Mouse (Mus musculus) stomach, embryonic 14.5 days (tissue): Measurements from ENCODE around the gene A930017K11Rik. TPM values are rescaled to one million over a fixed set of nuclear protein-coding genes. Genes with fewer than 3 reads are reported as not detected.

Source experiments
- ATAC-seq: fragments of 200-750 bp; cut with Nextera tagmentation; 2 replicates; pipeline ENCODE4 v1.8.0; 2017; ENCODE audit warnings: low read depth, moderate TSS enrichment; ENCODE audit not compliant: insufficient number of reproducible peaks, insufficient read depth, low FRiP score
- H3K27ac ChIP-seq: fragments of 300-500 bp; sonication (generic); 2 replicates; pipeline ENCODE4 v1.5.1; 2014; ENCODE audit warnings: mild to moderate bottlenecking, low read length, moderate library complexity, mixed read lengths
- H3K27me3 ChIP-seq: fragments of 300-500 bp; sonication (generic); 2 replicates; pipeline ENCODE4 v1.6.1; 2014; ENCODE audit warnings: low read length, control low read depth, mixed read lengths; ENCODE audit not compliant: control insufficient read depth, insufficient read depth
- H3K36me3 ChIP-seq: fragments of 300-500 bp; sonication (generic); 2 replicates; pipeline ENCODE4 v1.6.1; 2014; ENCODE audit warnings: mild to moderate bottlenecking, control low read depth, low read length, moderate library complexity, mixed read lengths; ENCODE audit not compliant: control insufficient read depth, insufficient read depth
- H3K4me1 ChIP-seq: fragments of 300-500 bp; sonication (generic); 2 replicates; pipeline ENCODE4 v1.6.1; 2014; ENCODE audit warnings: low read length, control low read depth, mixed read lengths; ENCODE audit not compliant: control insufficient read depth, insufficient read depth
- H3K4me2 ChIP-seq: fragments of 300-500 bp; sonication (generic); replicated peaks from 2 replicates; pipeline ENCODE4 v1.6.1; 2014; ENCODE audit warnings: low read depth, low read length, control low read depth
- H3K4me3 ChIP-seq: fragments of 300-500 bp; sonication (generic); 2 replicates; pipeline ENCODE4 v1.5.1; 2014; ENCODE audit warnings: low read depth, low read length, control low read depth
- H3K9ac ChIP-seq: fragments of 300-500 bp; sonication (generic); replicated peaks from 2 replicates; pipeline ENCODE4 v1.6.1; 2014; ENCODE audit warnings: low read depth, mild to moderate bottlenecking, control low read depth, low read length, moderate library complexity, mixed read lengths
- H3K9me3 ChIP-seq: fragments of 300-500 bp; sonication (generic); 2 replicates; pipeline ENCODE4 v1.6.1; 2016; ENCODE audit warnings: low read depth, low read length, control low read depth; ENCODE audit not compliant: control insufficient read depth
- WGBS: fragments of 180-500 bp; shearing (Covaris S2); extraction: QIAGEN DNeasy Blood & Tissue Kit; methylation state at CpG from one replicate; pipeline ENCODE4 v1.1.7; 2014; 5-methylcytosine and 5-hydroxymethylcytosine counted together
- polyA plus RNA-seq: library from polyadenylated mRNA; unstranded; fragments of >200 nt; fragmentation: Nextera tagmentation; extraction: Ambion mirVana; gene quantifications from 2 replicates; pipeline ENCODE4 v1.2.1, GENCODE M21; 2014

Gene A930017K11Rik
- polyA plus RNA-seq, 1 experiment from 2014 or later, result 0.41 TPM

DNA sequence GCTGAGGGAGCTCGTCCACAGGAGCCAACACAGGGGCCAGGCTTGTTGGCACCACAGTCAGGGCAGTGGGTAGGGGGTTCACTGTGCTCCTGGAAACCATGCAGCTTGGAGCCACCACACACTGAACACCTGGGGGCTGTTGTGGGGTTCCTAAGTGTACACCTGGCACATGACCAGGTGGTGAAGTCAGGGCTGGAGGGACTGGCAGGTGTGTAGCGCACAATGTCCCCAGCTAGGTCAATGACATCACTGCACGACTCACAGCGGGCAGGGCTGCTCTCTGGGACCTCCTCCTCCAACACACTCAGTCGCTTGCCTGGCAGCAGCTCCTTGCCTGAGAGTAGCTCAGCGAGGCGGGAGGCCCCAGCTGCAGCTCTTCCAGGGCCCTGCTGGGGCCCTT, 11.9 kb upstream of the A930017K11Rik start:
- no peak overlapping the region for H3K27ac ChIP-seq
- 92% methylated on average over 7 of the region's 7 CpGs for WGBS
- H3K4me2 ChIP-seq, result no peak overlapping the region
- H3K9me3 ChIP-seq, result no peaks in the 10 kb centered on the region
- H3K4me1 ChIP-seq, result peaks cover 3% of the 10 kb centered on the region; the same call in 1 of the 2 replicates
- H3K9ac ChIP-seq, result no peak overlapping the region
- H3K27me3 ChIP-seq, result no peaks in the 10 kb centered on the region
- H3K36me3 ChIP-seq, result peaks cover 17% of the 10 kb centered on the region; the same call in 1 of the 2 replicates
- no peak overlapping the region for H3K4me3 ChIP-seq
- ATAC-seq, result no peak

DNA sequence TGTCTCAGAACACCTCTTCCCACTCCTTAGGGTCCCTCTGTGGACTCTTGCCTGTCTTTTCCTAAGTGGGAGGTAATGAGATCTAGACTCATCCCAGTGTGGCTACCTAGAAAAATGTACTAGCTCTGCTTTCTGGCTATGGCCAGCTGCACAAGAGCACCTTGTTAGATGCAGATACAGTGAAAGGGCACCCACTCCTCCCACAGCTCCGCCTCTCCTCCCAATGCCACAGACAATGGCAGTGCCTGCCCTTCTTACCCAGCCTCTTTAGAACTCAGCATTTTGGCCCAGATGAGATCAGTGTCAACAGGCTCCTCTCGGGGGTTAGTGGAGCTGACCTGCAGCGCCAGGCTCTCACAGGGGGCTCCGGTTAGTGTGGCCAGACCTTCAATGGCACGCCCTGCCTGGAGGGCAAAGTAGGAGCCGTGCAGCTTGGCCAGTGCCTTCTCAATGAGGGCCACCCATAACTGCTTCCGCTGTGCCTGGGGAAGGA, 10.1 kb upstream of the A930017K11Rik start:
- H3K4me2 ChIP-seq, result no peak overlapping the region
- H3K4me3 ChIP-seq, result no peak overlapping the region
- no peaks in the 10 kb centered on the region for H3K27me3 ChIP-seq
- ATAC-seq, result no peak
- H3K4me1 ChIP-seq, result no peaks in the 10 kb centered on the region
- H3K27ac ChIP-seq, result no peak overlapping the region
- 93% methylated on average over 7 of the region's 7 CpGs for WGBS
- no peaks in the 10 kb centered on the region for H3K9me3 ChIP-seq
- peaks cover 22% of the 10 kb centered on the region; the same call in 1 of the 2 replicates for H3K36me3 ChIP-seq
- no peak overlapping the region for H3K9ac ChIP-seq

DNA sequence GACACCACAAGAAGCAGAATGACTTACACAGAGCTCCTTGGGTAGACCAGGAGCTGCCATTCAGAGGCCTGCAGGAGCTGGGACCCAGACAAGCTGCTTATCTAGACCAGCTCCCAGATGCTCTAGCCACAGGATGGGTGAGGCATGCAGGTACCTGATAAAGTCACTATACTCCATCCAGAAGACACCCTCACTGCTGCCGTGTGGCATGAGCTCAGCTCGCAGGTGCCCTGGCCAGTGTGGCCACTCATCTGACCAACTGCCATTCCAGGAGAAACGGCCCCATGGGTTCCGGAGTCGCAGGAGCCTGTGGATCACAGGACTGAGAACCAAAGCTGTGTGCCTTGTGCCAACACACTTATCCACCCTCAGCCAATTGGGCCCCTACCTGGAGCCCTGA, 9.2 kb upstream of the A930017K11Rik start:
- no peaks in the 10 kb centered on the region for H3K9me3 ChIP-seq
- 94% methylated on average over 5 of the region's 5 CpGs for WGBS
- no peak overlapping the region for H3K4me3 ChIP-seq
- no peaks in the 10 kb centered on the region for H3K27me3 ChIP-seq
- no peak overlapping the region for H3K27ac ChIP-seq
- peak; percentile 68; the same call in 1 of the 2 replicates for ATAC-seq
- H3K4me2 ChIP-seq, result no peak overlapping the region
- H3K4me1 ChIP-seq, result no peaks in the 10 kb centered on the region
- H3K36me3 ChIP-seq, result peaks cover 22% of the 10 kb centered on the region; the same call in 1 of the 2 replicates
- no peak overlapping the region for H3K9ac ChIP-seq

DNA sequence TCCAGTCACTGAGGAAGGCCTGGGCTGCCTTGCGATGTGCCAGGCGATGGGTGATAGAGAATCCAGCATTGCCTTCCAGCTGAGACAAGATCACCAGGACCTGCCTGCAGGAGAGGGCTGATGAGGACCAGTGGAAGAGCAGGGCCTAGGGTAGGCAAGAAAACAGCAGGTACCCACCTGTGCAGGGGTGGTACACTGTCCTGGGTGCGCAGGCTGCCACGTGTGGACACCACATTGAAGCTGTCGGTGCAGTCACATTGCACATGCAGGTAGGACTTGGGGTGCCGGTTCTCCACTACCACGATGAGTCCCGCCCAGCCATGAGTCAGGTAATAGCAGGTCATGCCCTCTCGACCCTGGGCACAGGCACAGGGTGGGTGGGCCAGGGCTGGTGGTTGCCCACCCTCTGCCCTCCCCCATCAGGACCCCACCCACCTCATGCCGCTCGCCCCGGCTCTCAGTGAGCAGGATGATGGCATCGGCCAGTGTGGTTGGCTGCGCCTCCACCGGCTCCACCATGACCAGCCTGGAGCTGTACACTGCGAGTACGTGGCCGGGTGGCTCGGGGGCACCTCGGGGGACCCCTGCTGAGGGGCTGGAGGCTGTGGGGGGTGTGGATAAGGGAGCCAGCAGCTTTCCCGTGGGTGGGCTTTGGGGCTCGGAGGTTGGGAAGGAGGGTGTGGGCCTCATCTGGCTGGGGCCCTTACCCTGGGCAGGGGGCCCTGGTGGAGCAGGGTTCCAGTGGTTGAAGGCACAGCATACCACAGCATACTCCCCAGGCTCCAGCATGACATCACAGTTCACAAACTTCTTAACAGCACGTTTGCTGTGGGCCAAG, 7.5 kb upstream of the A930017K11Rik start:
- Histone ChIP-seq H3K4me3 (no peak overlapping the region), H3K36me3 (peaks cover 21% of the 10 kb centered on the region; the same call in 1 of the 2 replicates), H3K9ac (no peak overlapping the region), H3K27me3 (no peaks in the 10 kb centered on the region), H3K27ac (no peak overlapping the region), H3K9me3 (no peaks in the 10 kb centered on the region), H3K4me2 (no peak overlapping the region), H3K4me1 (no peaks in the 10 kb centered on the region)
- ATAC-seq, result no peak
- WGBS, result 86% methylated on average over 23 of the region's 23 CpGs

DNA sequence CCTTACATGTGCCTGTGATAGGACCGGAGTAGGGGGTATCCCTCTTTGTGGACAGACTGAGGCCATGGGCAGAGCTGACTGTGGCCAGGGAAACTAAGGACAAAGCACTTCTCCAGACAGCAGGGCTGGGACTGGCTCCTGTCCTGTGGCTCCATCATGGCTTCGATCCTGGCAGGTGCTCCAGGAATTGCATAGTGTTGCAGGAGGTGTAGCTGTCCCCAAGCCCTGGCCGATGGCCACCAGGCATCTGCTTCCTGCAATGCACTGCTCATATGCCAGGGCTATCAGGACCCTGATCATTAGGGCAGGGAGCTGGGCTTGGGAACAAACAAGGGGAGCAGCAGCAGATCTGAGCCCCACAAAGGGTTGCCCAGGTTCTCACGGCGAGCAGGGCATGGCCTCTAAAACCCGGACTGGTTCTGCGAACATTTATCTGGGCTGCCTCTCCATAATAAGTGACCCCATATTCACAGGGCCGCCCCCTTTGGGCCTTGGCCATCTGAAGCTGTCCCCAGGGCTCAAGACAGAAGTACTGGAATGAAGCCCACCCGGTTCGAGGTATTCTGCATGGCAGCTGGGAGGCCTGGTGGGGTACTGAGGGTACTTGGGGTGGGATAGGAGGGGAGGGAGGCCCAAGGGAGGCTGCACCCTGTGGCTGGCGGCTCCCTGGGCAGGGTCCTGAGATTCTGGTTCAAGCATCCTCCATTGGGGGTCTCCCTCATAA, 6.6 kb upstream of the A930017K11Rik start:
- WGBS, result 92% methylated on average over 11 of the region's 11 CpGs
- no peak overlapping the region for H3K9ac ChIP-seq
- no peak for ATAC-seq
- no peaks in the 10 kb centered on the region for H3K4me1 ChIP-seq
- no peaks in the 10 kb centered on the region for H3K27me3 ChIP-seq
- no peak overlapping the region for H3K4me2 ChIP-seq
- H3K9me3 ChIP-seq, result no peaks in the 10 kb centered on the region
- H3K27ac ChIP-seq, result no peak overlapping the region
- no peak overlapping the region for H3K4me3 ChIP-seq
- H3K36me3 ChIP-seq, result peaks cover 14% of the 10 kb centered on the region; the same call in 1 of the 2 replicates

DNA sequence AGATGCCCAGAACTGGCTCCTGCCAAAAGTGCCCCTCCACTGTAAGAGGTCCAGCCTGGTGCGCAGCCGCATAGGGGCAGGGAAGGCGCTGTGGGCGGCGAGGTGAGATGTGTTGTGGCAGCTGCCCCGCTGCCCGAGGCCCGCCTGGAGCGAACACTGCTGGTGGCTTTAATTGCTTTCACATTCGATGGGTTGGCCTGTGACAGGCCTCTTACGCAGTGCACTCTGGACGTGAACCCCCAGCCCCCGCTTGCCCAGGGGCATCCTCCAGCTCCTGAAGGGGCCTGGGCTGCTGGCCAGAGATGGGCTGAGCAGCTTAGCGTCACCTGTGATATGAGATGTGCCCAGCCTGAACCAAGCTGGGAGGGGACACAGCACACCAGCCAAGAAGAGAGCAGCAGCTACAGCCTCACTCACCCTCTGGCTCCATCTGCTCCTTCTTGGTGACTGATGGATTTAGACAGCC, 5.3 kb upstream of the A930017K11Rik start:
- 84% methylated on average over 14 of the region's 14 CpGs for WGBS
- Histone ChIP-seq H3K4me1 (no peaks in the 10 kb centered on the region), H3K4me3 (no peak overlapping the region), H3K27ac (no peak overlapping the region), H3K9me3 (no peaks in the 10 kb centered on the region), H3K4me2 (no peak overlapping the region), H3K9ac (no peak overlapping the region), H3K36me3 (peaks cover 14% of the 10 kb centered on the region; the same call in 1 of the 2 replicates), H3K27me3 (0 out of 2 replicates have a peak, but pooled peaks cover 8% of the 10 kb centered on the region)
- ATAC-seq, result no peak

DNA sequence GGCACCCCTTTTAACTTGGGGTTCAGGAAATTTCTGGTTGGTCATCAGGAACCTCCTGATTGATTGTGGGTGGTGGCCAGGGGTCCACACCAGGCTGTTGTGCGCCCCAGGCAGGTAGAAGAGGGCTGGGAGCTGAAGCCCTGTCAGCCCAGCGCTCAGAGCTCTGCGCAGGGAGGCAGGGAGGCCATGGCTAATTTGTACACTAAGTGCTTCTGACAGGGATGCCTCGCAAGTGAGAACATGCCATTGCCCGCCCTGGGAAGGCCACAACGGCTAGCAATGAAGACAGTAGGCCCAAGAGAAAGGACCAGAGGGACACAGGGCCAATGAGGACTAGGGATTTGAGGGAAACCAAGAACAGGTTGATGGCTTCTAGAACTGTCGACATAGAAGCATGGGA, 4.3 kb upstream of the A930017K11Rik start:
- no peak overlapping the region for H3K4me3 ChIP-seq
- 0 out of 2 replicates have a peak, but pooled peaks cover 2% of the 10 kb centered on the region for H3K4me1 ChIP-seq
- no peaks in the 10 kb centered on the region for H3K9me3 ChIP-seq
- no peak overlapping the region for H3K9ac ChIP-seq
- peaks cover 14% of the 10 kb centered on the region; the same call in 1 of the 2 replicates for H3K36me3 ChIP-seq
- peaks cover 17% of the 10 kb centered on the region; the same call in 1 of the 2 replicates for H3K27me3 ChIP-seq
- H3K4me2 ChIP-seq, result no peak overlapping the region
- ATAC-seq, result no peak
- 78% methylated on average over 7 of the region's 7 CpGs for WGBS
- no peak overlapping the region for H3K27ac ChIP-seq

DNA sequence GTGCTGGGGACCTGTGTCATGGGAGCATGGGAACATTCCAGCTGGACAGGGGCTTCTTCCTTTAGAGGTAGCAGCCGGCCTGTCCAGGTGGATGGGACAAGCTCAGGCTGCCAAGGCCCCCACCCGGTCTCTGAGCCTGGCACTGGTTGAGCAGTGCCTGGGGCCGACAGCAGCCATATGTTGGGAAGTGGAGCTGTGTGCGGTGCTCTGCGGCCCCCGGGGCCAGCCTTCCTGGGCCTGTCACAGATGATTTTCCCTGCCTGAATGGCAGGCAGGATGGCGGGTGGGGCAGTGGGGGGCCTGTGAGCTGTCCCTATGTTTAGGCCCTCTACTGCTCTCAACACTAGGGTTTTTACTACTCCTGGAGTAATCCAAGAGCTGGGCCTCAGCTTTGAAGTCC, 3.8 kb upstream of the A930017K11Rik start:
- no peak overlapping the region for H3K9ac ChIP-seq
- no peaks in the 10 kb centered on the region for H3K9me3 ChIP-seq
- WGBS, result 79% methylated on average over 7 of the region's 7 CpGs
- H3K4me1 ChIP-seq, result peaks cover 6% of the 10 kb centered on the region; the same call in 1 of the 2 replicates
- no peak overlapping the region for H3K4me3 ChIP-seq
- H3K27me3 ChIP-seq, result peaks cover 20% of the 10 kb centered on the region
- H3K36me3 ChIP-seq, result peaks cover 14% of the 10 kb centered on the region; the same call in 1 of the 2 replicates
- ATAC-seq, result no peak
- H3K4me2 ChIP-seq, result no peak overlapping the region
- no peak overlapping the region for H3K27ac ChIP-seq
